Mouse (Mus musculus): ENCODE measurements around the gene Smarca2.

GRCm38 (mm10) chr19:26607156-26607536 is 2.3 kb downstream of the Smarca2 start:
- TF ChIP-seq CTCF (IDR thresholded peaks at IDR 0.05; ENCODE audit: control insufficient read depth, insufficient read depth, insufficient read length) = no peak
- no peak for TF ChIP-seq USF1 (IDR thresholded peaks at IDR 0.05; ENCODE audit: low read depth)
- no peak for TF ChIP-seq MAX (IDR thresholded peaks at IDR 0.05)
- TF ChIP-seq MYOD1 (IDR thresholded peaks at IDR 0.05; ENCODE audit: control insufficient read depth, insufficient read length, low read depth) = no peak
